Mouse (Mus musculus): Measurements from ENCODE around the gene Rnf227. TPM values are rescaled to one million over a fixed set of nuclear protein-coding genes. Genes with fewer than 3 reads are reported as not detected.
A peak's percentile ranks its signal among the peaks of the same experiment; 100 is the strongest.

Gene Rnf227
- polyA plus RNA-seq, 1 experiment, result 5.7 TPM

DNA sequence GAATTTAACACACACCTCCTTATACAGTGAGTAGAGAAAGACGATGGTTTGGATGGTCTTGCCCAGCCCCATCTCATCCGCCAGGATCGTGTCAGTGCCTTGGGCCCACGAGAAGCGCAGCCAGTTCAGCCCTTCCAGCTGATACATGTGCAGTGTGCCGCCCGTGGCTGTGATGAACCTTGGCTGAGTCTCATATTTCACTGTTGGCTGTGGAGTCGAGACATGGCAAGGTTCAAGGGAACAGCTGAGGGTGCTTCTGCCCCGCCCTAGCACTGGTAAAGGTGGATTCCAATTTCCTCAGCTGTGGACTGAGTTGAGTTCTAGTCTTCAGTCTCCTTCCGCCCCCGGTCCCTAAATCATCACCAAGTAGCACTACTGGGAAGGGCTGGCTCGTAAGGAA lies 17.4 kb downstream of the Rnf227 start:
- H3K4me3 ChIP-seq (ENCODE audit: control insufficient read depth, low read depth, low read length), result no peak overlapping the region
- no peak for TF ChIP-seq CTCF (IDR thresholded peaks at IDR 0.05; ENCODE audit: control insufficient read depth, insufficient read depth, insufficient replicate concordance, low read depth, low read length)
- TF ChIP-seq POLR2A (IDR thresholded peaks at IDR 0.05; ENCODE audit: control insufficient read depth, low read depth, low read length), result no peak
- H3K4me1 ChIP-seq (ENCODE audit: control insufficient read depth, insufficient read depth, low read length), result no peaks in the 10 kb centered on the region
- peaks cover 12% of the 10 kb centered on the region for H3K36me3 ChIP-seq (ENCODE audit: control insufficient read depth, insufficient read depth, low read length)
- H3K27ac ChIP-seq (ENCODE audit: control insufficient read depth, insufficient read depth, low read depth, low read length), result no peak overlapping the region
- no peaks in the 10 kb centered on the region for H3K27me3 ChIP-seq (ENCODE audit: control insufficient read depth, insufficient read depth, low read length)

DNA sequence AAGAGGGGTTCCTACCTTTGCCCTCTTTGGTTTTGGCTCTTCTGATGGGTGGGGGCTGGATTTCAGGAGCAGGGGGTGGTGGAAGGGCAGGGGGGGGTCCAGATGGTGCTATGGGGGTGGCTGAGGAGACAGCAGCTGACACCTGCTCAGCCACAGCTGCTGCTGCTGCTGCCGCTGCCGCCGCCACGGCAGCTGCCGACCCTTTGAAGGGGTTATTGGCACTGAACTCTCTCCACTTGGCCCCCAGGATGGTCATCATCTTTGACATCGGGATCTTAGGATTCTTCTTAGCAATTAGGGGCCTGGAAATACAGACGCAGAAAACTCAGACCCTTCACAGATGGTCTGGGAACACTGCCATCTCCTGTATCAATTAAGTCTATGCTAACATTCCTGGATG lies 21.8 kb downstream of the Rnf227 start:
- peaks cover 20% of the 10 kb centered on the region for H3K4me1 ChIP-seq (ENCODE audit: control insufficient read depth, insufficient read depth, low read length)
- no peak overlapping the region for H3K4me3 ChIP-seq (ENCODE audit: control insufficient read depth, low read depth, low read length)
- H3K36me3 ChIP-seq (ENCODE audit: control insufficient read depth, insufficient read depth, low read length), result peaks cover 5% of the 10 kb centered on the region
- H3K27ac ChIP-seq (ENCODE audit: control insufficient read depth, insufficient read depth, low read depth, low read length), result no peak overlapping the region
- TF ChIP-seq POLR2A (IDR thresholded peaks at IDR 0.05; ENCODE audit: control insufficient read depth, low read depth, low read length) (no peak), CTCF (IDR thresholded peaks at IDR 0.05; ENCODE audit: control insufficient read depth, insufficient read depth, insufficient replicate concordance, low read depth, low read length) (no peak)
- no peaks in the 10 kb centered on the region for H3K27me3 ChIP-seq (ENCODE audit: control insufficient read depth, insufficient read depth, low read length)

DNA sequence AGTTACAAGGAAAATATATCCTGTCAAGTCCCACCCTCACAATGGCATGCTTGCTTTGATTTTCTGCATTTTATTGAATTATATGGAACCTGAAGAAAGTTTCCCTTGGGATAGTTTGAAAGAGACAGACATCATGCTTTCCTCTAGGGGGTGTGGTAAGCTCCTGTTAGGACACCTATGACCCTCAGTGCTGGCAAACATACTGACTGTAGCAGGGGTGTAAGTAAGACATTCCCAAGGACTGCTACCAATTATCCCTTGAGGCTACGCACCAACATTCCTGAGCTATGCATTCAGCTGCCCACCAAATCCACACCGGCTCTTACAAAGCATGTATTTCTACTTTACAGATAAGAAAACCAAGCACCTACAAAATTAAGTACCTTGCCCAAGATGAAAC lies 22.2 kb downstream of the Rnf227 start:
- no peak overlapping the region for H3K4me3 ChIP-seq (ENCODE audit: control insufficient read depth, low read depth, low read length)
- H3K27ac ChIP-seq (ENCODE audit: control insufficient read depth, insufficient read depth, low read depth, low read length), result no peak overlapping the region
- no peak for TF ChIP-seq POLR2A (IDR thresholded peaks at IDR 0.05; ENCODE audit: control insufficient read depth, low read depth, low read length)
- TF ChIP-seq CTCF (IDR thresholded peaks at IDR 0.05; ENCODE audit: control insufficient read depth, insufficient read depth, insufficient replicate concordance, low read depth, low read length), result no peak
- H3K36me3 ChIP-seq (ENCODE audit: control insufficient read depth, insufficient read depth, low read length), result peaks cover 5% of the 10 kb centered on the region
- H3K4me1 ChIP-seq (ENCODE audit: control insufficient read depth, insufficient read depth, low read length), result peaks cover 24% of the 10 kb centered on the region
- H3K27me3 ChIP-seq (ENCODE audit: control insufficient read depth, insufficient read depth, low read length), result no peaks in the 10 kb centered on the region

- H3K27me3 ChIP-seq (ENCODE audit: control insufficient read depth, insufficient read depth, low read length), result no peaks in the 10 kb centered on the region
- TF ChIP-seq CTCF (IDR thresholded peaks at IDR 0.05; ENCODE audit: control insufficient read depth, insufficient read depth, insufficient replicate concordance, low read depth, low read length) (no peak), POLR2A (IDR thresholded peaks at IDR 0.05; ENCODE audit: control insufficient read depth, low read depth, low read length) (no peak)
- no peak overlapping the region for H3K4me3 ChIP-seq (ENCODE audit: control insufficient read depth, low read depth, low read length)
- no peaks in the 10 kb centered on the region; the same call in 1 of the 2 replicates for H3K36me3 ChIP-seq (ENCODE audit: control insufficient read depth, insufficient read depth, low read length)
- H3K4me1 ChIP-seq (ENCODE audit: control insufficient read depth, insufficient read depth, low read length), result peaks cover 30% of the 10 kb centered on the region
- no peak overlapping the region for H3K27ac ChIP-seq (ENCODE audit: control insufficient read depth, insufficient read depth, low read depth, low read length)
Measured at GRCm38 (mm10) chr11:69364376-69364775, 24.1 kb downstream of the Rnf227 start.

- H3K4me1 ChIP-seq (ENCODE audit: control insufficient read depth, insufficient read depth, low read length), result peaks cover 30% of the 10 kb centered on the region
- TF ChIP-seq POLR2A (IDR thresholded peaks at IDR 0.05; ENCODE audit: control insufficient read depth, low read depth, low read length), result no peak
- TF ChIP-seq CTCF (IDR thresholded peaks at IDR 0.05; ENCODE audit: control insufficient read depth, insufficient read depth, insufficient replicate concordance, low read depth, low read length), result no peak
- H3K4me3 ChIP-seq (ENCODE audit: control insufficient read depth, low read depth, low read length), result no peak overlapping the region
- no peaks in the 10 kb centered on the region for H3K27me3 ChIP-seq (ENCODE audit: control insufficient read depth, insufficient read depth, low read length)
- H3K36me3 ChIP-seq (ENCODE audit: control insufficient read depth, insufficient read depth, low read length), result no peaks in the 10 kb centered on the region; the same call in 1 of the 2 replicates
- H3K27ac ChIP-seq (ENCODE audit: control insufficient read depth, insufficient read depth, low read depth, low read length), result no peak overlapping the region; the same call in 1 of the 2 replicates
Measured at GRCm38 (mm10) chr11:69364910-69365309, 24.6 kb downstream of the Rnf227 start.

GRCm38 (mm10) chr11:69365722-69366121 lies 25.5 kb downstream of the Rnf227 start:
- H3K27ac ChIP-seq (ENCODE audit: control insufficient read depth, insufficient read depth, low read depth, low read length), result peak overlapping the region; percentile 88

GRCm38 (mm10) chr11:69366157-69366854 lies 26.0 kb downstream of the Rnf227 start:
- Histone ChIP-seq H3K36me3 (ENCODE audit: control insufficient read depth, insufficient read depth, low read length) (no peaks in the 10 kb centered on the region), H3K27ac (ENCODE audit: control insufficient read depth, insufficient read depth, low read depth, low read length) (peak overlapping the region; percentile 88), H3K4me1 (ENCODE audit: control insufficient read depth, insufficient read depth, low read length) (peaks cover 30% of the 10 kb centered on the region), H3K27me3 (ENCODE audit: control insufficient read depth, insufficient read depth, low read length) (no peaks in the 10 kb centered on the region), H3K4me3 (ENCODE audit: control insufficient read depth, low read depth, low read length) (peak overlapping the region; percentile 75)
- TF ChIP-seq POLR2A (IDR thresholded peaks at IDR 0.05; ENCODE audit: control insufficient read depth, low read depth, low read length) (peak; percentile 68), CTCF (IDR thresholded peaks at IDR 0.05; ENCODE audit: control insufficient read depth, insufficient read depth, insufficient replicate concordance, low read depth, low read length) (no peak)

More at GRCm38 (mm10) chr11:69365722-69366121, 25.5 kb downstream of the Rnf227 start:
- H3K4me3 ChIP-seq (ENCODE audit: control insufficient read depth, low read depth, low read length), result peak overlapping the region; percentile 75; the same call in 1 of the 2 replicates
- H3K27me3 ChIP-seq (ENCODE audit: control insufficient read depth, insufficient read depth, low read length), result no peaks in the 10 kb centered on the region
- TF ChIP-seq POLR2A (IDR thresholded peaks at IDR 0.05; ENCODE audit: control insufficient read depth, low read depth, low read length), result no peak
- TF ChIP-seq CTCF (IDR thresholded peaks at IDR 0.05; ENCODE audit: control insufficient read depth, insufficient read depth, insufficient replicate concordance, low read depth, low read length), result no peak
- no peaks in the 10 kb centered on the region for H3K36me3 ChIP-seq (ENCODE audit: control insufficient read depth, insufficient read depth, low read length)
- peaks cover 30% of the 10 kb centered on the region for H3K4me1 ChIP-seq (ENCODE audit: control insufficient read depth, insufficient read depth, low read length)
